Mouse (Mus musculus) activated CD4-positive, CD25-positive, alpha-beta regulatory T cell, adult 4 months (primary cell): ENCODE measurements at regions not wholly inside any gene's neighbourhood (a gene's known extent, or its start where the extent isn't known, plus 50 kb on each side); places are given as distances from the start of the nearest gene placed in this dataset.

Experiments
- ATAC-seq: one replicate; pipeline ENCODE4 v1.8.0; 2017

DNA sequence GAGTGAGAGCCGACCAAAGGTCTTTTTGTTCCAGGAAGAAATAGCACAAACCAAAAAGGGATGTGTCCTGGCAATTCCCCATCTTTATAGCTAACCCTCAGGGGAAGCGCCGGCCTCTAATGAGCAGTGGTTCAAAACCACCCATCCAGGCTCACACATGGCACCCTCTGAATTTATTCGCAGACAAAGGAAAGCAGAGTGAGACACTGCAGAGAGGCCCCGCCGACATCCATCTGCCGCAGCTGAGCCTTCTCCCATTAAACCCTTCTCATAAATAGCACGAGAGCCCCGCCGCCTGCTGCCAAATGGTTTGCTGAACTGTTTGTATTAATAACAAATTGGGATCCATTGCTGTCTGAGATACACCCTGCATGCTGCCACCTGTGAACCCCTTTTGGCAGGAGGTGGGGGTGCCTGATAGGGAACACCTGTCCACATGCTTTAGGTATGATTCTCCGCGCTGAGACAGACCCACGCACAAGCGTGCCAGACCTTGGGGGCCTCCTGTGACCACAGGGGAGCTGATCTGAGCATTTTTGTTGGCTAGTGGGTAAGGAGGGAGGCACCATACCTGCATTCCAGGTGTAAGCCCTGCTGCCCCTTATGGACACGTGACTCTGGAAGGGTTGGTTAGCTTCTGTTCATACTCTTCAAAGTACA, 422.6 kb upstream of the Castor2 start:
- ATAC-seq = no peak

DNA sequence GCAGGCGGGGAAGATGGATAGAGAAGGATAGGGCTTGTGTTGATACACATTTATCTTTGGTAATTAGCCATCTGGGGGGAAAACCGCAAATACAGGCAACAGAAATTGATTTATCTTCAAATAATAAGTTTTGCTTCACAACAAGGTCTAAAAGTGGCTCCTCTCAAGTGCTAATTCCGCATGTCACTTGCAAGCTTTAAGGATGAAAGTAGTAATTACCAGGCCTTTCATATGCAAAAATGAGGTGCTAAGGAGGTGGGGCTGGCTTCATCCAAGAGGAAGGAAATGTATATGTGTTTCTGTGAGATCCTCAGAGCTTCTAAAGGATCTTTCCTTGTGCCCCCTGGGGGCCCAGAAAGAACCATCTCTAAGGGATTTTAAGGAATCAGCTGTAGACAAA, 423.9 kb upstream of the Castor2 start:
- no peak for ATAC-seq

DNA sequence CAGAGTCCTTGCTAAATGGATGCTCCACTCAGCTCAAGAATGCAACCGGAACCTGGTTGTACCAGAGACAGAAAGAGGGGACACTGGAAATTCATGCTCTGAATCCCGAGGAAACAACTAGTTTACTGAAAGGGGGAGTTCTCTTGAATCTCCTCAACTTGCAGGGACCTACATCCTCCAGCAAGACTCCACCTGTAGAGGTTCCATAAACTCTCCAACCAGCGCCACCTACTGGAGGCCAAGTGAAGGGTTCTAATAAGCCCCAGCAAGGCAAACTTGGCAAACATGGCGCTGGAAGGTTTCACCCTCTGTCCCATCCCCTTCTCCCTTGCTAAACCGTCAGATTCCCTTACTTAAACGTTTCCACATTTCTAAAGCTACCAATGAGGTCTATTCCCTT, 433.0 kb upstream of the Castor2 start:
- ATAC-seq = no peak

DNA sequence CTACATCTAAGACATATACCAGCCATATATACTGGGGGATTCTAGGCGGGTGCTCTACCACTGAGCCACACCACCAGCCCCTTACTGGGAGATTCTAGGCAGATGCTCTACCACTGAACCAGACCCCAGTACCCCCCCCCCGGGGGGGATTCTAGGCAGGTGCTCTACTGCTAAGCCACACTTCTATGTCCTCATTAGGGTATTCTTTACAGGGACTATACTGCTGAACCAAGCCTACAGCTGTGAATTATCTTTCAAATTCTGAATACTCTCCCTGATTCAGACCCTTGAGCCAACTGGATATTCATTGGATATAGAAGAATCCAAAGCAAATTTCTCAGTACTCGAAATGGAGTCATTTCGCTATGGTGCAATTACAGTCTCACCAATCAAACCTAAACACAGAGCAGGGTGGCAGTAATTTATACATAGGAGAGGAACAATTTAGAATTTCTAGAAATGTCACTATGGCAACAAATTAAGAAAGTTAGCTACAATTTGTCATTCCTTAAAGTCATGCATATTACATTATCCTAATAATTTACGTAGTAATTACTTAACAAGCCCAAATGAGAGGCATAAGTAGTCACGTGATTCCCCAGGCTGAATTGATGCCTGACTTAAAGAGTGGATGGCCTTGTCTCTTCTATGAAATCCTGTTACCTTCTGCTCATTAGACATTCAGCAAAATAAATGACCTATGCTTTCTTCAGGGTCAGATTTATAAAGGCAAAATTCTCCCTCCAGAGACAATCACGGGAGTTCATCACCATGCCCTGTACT, 436.8 kb upstream of the Castor2 start:
- no peak for ATAC-seq

DNA sequence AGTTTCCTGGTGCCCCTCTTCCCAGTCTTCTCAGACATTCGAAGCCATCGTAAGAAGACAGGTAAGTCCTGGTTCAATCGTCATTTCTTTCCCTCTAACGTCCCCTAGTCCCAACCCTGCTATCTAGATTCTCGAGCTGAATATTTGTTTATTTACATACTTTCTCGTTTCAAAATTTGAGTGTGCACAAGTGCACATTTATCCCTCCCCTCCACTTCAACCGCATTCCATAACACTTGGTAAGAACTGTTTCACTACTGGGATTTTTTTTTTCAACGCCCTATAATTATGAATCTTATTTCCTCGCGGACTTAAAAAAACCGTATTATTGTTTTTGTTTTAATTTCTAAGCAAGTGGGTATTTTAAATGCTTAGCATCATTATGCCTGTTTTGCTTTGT, 439.2 kb upstream of the Castor2 start:
- ATAC-seq = no peak

DNA sequence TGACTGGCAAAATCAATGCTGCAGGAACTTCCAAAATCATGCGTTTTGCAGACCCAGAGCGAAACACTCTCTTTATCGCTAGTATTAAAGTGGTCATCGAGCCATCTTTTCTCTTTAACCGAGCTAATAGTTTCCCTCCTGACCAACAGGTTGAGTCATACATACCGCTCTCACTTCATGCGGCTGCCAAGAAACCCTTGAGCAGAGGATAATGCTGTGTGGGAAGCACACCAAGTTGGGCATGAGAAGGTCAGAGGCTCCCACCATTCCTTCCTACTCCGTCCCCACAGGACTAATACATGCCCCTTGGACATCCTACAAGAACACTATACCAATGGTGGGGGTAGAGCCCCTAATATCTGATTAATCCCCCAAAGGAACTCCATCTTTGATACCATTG, 442.7 kb upstream of the Castor2 start:
- ATAC-seq = no peak

DNA sequence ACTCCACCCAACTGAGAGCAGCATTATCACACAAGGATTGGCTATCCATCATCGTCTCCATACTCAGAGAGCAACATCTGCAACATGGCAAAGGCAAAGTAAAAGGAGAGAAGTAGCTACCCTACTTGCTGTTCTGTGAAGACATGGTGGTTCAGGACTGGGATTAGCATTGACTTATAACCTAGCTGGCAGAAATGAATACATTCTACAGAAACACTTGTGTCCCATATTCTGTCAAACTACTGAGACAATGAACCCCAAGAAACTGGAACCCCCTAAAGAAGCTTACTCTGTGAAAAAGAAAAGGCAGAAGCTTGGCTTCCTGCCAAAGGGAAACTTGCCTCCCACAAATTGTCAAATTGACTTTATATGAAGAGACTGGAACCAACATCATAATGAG, 446.1 kb upstream of the Castor2 start:
- no peak for ATAC-seq

DNA sequence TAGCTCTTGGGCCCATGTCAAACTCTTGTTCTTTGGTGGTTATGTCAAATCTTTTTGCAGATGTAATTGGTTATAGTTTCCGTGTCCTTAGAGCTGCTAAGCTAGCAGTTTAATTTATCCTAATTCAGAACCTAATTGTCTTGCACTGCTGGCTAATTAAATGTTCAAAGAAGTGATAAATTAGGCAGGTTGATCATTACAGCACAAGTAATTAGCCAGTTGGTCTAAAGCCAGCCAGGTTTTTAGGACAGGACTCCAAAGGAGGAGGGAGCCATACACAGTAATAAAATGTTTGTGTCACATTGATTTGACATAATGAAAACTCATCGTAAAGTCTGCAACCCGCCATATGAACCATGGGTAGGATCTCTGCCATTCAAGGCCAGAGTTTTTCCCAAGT, 449.3 kb upstream of the Castor2 start:
- ATAC-seq = no peak

DNA sequence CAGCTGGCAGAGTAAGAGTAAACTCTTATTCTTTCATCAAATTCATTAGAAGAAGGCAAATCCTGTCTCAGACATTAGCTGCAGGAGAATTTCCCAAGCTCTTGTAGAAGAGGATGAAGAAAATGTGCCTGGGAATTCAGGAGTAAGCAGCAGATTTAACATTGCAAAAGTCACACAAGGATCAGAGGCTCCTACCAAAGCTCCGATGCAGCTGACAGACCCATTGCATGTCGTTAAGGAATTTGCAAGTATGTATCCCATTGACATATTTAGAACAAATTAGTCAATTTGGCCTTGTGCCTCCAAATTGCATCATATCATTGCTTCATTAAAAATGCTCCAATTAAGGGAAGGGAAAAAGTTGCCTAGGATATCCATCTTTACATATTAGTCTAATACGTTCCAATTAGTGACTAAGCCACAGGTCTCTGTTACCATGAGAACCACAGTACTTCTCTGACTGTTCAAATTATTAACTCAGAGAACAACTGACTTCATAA, 453.8 kb upstream of the Castor2 start:
- no peak for ATAC-seq

DNA sequence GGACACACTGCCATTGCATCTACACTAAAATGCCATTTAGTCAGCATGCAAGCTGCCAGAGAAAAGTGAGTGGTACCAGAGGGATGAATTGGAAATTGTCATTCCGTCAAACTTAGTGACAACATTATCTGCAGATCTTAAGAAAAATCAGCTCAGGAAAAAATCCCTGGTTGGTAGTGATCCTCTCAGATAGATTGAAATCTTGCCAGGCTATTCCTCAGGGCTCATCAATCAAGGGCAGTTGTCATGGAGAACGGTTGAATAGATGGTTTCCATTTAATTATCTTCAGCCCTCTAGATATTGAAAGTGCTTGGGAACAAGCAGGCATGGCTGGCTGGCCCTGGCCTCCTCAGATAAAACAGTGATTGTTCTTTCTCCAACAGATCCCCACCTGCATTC, 456.2 kb upstream of the Castor2 start:
- no peak for ATAC-seq

DNA sequence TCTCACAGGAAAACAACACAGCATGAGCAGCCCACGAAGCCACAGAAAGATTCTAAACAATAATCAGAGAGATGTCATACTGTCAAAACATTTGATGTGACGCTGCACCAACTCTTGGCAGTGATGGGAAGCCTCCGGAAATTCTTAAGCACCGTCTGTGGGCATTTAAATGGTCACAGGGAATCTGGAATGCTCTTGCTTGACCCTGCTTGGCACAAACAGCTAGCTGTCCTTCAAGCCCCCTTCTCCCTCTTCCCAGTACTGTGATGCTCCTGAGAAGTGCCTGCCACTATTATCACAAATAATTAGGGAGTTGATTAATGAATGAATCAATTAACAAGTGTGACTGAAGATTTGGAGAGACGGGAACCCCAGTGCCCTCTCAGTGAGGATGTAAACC, 465.0 kb upstream of the Castor2 start:
- no peak for ATAC-seq

DNA sequence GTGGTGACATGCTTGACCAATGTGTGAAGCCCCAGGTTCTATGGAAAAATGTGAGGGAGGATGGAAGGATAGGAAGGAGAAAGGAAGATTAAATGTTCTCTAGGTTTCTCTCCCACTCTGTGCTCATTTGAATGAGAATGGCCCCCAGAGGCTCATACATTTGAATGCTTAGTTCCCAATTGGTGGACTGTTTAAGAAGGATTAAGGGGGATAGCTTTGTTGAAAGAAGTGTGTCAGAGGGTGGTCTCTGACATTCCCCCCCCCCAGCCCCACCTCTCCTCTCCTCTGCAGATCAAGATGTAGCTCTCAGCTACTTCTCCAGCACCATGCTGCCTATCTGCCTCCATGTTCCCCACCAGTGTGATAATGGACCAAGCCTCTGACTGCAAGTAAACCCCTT, 467.7 kb upstream of the Castor2 start:
- no peak for ATAC-seq

DNA sequence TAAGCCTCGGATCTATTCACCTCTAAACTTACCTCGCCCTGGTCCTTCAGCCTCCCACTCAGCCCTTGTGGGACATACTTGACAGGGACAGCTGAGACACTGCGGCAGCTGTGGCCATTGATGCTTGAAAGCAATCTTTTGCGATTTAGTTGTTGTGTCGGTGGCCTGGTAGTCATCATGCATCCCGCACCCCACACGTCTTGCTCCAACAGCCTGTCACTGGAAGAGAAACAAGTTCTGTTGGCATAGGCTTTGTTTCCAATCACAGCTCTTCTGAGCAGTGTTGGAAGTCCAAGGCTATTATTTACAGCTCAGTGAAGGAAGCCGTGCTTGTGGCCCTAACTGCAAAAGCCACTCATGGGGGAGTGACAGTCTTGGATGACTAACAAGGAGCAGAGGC, 480.2 kb upstream of the Castor2 start:
- ATAC-seq = no peak

DNA sequence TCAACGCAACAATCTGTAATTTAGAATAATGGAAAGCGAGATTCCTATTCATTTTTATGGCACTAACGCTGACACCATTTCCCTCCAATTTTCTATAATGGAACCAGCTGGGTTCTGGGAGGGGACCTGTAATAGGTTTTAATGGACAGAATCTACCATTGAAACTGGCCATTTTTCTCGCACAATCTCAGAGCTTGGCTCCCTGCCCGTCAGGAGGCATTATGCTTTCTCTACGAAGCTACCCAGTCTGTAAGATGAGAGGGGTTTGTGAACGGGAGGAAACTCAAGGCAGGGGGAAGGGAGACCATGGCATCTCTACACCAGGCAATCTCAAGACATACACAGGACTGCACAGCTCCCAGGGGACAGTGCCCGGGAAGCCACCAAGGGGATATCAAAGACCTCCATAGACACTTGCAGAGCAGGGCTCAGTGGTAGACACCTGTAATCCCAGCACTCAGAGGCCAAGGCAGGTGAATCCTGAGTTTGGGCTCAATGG, 498.2 kb upstream of the Castor2 start:
- ATAC-seq = no peak

DNA sequence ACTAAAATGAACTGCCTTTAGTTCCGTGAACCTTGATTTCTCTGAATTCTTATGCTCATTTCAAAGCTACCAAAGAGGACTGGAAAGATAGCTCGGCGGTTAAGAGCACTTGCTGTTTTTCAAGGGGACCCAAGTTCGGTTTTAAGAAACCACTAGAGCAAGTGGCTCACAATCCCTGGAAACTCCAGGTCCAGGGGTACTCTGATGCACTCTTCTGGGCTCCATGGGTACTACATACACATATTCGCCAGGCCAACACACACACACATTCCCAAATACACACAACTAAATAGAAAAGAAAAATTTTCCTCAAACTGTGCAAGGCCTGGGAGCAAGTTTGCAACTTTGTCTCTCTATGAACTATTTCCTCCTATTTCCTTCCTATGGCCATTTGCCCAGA, 498.9 kb upstream of the Castor2 start:
- no peak for ATAC-seq

DNA sequence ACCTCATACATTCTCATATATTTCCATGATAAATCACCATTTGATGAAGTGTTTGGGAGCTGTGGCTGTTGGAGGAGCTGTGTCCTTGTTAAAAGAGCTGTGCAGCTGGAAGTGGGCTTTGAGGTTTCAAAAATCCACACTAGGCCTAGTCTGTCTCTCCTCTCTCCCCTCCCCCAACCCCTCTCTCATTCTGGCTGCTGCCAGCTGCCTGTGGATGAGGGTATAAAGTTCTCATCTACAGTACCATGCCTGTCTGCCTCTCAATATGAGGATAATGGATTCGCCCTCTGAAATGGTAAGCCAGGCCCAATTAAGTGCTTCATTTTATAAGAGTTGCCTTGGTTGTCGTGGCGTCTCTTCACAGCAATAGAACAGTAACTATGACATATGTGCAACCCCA, 501.4 kb upstream of the Castor2 start:
- ATAC-seq = no peak

DNA sequence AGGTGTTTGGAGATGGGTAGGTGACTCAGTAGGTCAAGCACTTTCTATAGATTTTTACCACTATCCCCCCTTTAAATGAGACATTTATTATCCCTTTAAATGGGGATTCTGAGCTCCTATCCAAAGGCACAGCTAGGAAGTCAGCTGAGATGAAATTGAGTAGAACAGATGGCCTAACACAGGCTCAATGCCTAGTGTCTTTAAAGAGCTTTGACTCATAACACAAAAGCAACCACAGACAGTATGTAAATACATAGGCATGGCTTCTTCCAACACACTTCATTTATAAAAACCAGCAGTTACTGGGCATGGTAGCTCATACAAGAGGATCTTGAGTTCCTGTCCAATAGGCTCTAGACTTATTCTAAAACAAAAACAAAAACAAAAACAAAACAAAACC, 513.0 kb upstream of the Castor2 start:
- ATAC-seq = no peak

DNA sequence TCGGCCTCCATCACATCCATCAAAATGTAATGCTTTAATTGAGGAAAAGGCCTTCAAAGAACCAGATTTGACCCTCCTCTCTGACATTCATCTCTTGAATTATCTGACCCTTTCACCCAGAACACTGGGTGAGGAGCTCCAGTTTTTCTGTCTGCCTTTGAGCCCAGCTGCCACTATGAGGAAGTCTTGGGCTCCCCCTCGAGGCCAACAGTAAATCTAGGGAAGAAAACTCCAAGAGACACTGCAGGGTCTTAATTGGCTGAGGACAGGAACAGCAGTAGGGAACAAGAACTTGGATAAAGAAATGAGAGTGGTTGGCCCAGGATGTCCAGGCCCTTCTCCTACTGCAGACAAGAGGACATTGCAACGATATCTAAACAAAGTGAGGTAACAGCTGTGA, 514.3 kb upstream of the Castor2 start:
- no peak for ATAC-seq

DNA sequence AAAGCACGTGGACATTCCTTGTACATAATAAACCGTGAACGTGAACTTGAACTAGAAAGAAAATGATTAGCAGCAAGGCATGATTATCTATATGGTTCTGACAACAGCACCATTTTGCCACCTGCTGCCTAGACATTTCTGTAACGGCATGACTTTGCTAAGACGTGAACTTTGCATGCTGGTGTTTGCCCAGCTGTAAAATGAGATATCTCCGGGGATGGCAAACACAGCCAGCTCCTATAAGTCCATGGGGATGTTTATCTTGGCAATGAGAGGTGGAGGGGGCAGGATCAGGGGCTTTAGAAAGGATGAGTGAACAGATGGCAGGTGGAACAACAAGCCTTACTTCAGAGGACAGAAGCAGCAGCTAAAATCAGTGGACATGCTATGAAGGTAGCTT, 522.9 kb upstream of the Castor2 start:
- no peak for ATAC-seq

DNA sequence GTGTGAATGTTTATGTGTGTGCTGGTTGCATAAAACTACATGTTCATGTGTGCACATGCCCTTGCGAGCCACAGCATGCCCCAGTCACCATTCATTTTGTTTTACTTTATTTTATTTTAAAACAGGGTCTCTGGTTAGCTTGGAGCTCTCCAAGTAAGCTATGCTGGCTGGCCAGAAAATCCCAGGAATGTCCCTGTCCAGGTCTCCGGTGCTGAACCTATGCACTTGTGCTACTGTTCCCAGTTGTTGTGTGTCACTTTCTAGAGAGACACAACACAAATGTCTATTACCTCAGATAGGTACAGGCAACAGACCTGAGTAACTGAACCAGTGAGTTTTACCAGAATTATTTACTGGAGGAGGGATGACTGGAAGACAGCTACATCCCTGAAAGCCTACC, 530.4 kb upstream of the Castor2 start:
- ATAC-seq = no peak

DNA sequence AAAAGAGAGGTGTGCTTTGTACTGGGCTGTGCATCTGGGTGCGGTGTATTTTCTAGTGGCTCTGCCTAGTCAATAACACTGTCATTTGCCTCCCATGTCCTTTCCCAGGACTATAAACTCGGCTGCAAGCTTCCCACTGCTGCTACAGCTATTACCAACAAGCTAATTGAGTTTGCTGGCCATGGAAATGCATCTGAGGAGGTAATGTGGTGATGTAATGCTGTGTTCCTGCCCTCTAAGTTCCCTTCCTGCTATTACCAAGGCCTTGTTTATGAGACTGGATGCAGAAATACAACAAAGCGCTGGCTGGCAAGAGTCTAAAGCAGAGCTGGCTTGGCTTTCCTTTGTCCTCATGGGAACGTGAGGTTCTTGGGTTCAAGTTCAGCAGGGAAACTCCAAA, 533.0 kb upstream of the Castor2 start:
- no peak for ATAC-seq

DNA sequence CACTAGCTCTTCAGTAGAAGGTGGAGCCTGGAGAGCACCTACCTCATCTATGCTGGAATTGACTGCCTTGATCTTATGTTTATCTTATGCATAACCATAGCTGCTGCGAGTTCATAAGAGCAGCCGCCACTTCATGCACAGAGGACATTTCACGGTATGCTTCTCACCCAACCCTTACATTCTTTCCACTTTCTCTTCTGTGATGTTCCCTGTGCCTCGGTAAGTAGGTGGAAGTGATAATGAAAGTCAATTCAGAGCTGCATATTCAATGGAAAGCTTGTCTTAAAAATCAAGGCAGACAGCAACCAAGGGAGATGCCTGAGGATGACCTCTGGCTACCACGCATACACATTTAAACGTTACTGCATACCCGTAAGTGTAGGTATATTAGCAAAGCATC, 548.9 kb upstream of the Castor2 start:
- no peak for ATAC-seq

DNA sequence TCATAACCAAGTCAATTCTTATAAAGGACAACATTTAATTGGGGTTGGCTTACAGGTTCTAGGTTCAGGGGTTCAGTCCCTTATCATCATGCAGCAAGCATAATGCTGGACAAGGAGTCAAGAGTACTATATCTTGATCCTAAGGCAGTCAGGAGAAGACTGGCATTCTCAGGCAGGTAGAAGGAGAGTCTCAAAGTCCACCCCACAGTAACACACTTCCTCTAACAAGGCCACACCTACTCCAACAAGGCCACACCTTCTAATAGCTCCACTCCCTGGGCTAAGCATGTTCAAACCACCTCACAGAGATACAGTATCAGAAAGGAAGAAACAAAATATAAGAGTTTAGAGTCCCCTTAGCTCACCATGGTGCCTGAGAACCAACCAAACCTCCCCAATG, 557.3 kb upstream of the Castor2 start:
- ATAC-seq = no peak

DNA sequence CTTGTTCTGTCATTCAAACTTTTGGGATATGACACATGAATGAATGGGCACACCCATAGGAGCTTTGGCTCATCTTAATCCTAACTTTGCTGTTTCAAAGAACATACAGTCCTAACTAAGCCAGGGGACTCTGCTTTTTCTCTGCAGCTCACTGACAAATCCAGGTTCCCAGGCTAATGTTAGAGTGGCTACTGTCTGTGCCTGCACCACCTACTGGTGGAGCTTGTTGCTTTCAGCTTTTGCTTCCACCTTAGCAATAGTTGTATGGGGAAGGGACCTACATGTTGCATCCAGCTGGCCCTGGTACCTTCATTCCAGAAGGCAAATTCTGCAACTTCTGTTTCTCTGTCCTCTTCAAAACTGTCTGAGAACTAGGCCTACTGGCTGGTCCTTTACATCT, 566.8 kb upstream of the Castor2 start:
- ATAC-seq = no peak
